In genomic region chr11:5181850-5182404, GRCm38 (mm10) we compare ENCODE assay signal across 8 mouse cellular contexts. TPM values are rescaled to one million over a fixed set of nuclear protein-coding genes. Genes with fewer than 3 reads are reported as not detected.
DNase-seq lines count a peak whose midpoint lies in the region; ATAC-seq and TF ChIP-seq lines count a peak whose summit lies in the region.

No protein-coding gene starts in this region.

- WGBS in heart, embryonic 16.5 days = 19% methylated on average over 13 of the region's 13 CpGs
- 16% methylated on average over 13 of the region's 13 CpGs for WGBS in large intestine, adult 2 months
- WGBS in lung, embryonic 14.5 days = 12% methylated on average over 13 of the region's 13 CpGs

- no peaks in the 10 kb centered on the region for H3K9me3 ChIP-seq in E14TG2a.4 (ENCODE audit: low read length)
- H3K9me3 ChIP-seq in heart, embryonic 16.5 days (replicated peaks; ENCODE audit: control insufficient read depth, low read length) = no peaks in the 10 kb centered on the region
- no peaks in the 10 kb centered on the region for H3K9me3 ChIP-seq in lung, embryonic 14.5 days (ENCODE audit: low read depth, low read length)

- no peak overlapping the region for H3K4me2 ChIP-seq in heart, embryonic 16.5 days (ENCODE audit: low read depth, low read length)
- H3K4me2 ChIP-seq in lung, embryonic 14.5 days = no peak overlapping the region

- ATAC-seq in heart, embryonic 16.5 days (replicated peaks; ENCODE audit: extremely low read depth, insufficient read depth, low FRiP score) = no peak
- ATAC-seq in lung, embryonic 14.5 days (ENCODE audit: insufficient read depth) = no peak

- H3K36me3 ChIP-seq in E14TG2a.4 (ENCODE audit: insufficient read depth, low read length) = no peaks in the 10 kb centered on the region
- no peaks in the 10 kb centered on the region for H3K36me3 ChIP-seq in heart, embryonic 16.5 days (ENCODE audit: control insufficient read depth, insufficient read depth)
- H3K36me3 ChIP-seq in lung, embryonic 14.5 days (ENCODE audit: insufficient read depth) = no peaks in the 10 kb centered on the region

- no peak overlapping the region; the same call in 1 of the 2 replicates for H3K9ac ChIP-seq in heart, embryonic 16.5 days (ENCODE audit: low read length)
- H3K9ac ChIP-seq in lung, embryonic 14.5 days = no peak overlapping the region

- H3K27me3 ChIP-seq in E14TG2a.4 (ENCODE audit: insufficient read depth, low read length) = no peaks in the 10 kb centered on the region
- H3K27me3 ChIP-seq in heart, embryonic 16.5 days (ENCODE audit: control insufficient read depth, insufficient read depth, low read length) = no peaks in the 10 kb centered on the region
- H3K27me3 ChIP-seq in lung, embryonic 14.5 days (ENCODE audit: insufficient read depth, low read length) = no peaks in the 10 kb centered on the region

- no peak overlapping the region for H3K4me3 ChIP-seq in E14TG2a.4 (replicated peaks; ENCODE audit: low read length)
- no peak overlapping the region for H3K4me3 ChIP-seq in heart, embryonic 16.5 days (ENCODE audit: low read length)
- H3K4me3 ChIP-seq in lung, embryonic 14.5 days (ENCODE audit: low read depth, low read length) = no peak overlapping the region

- peak; percentile 93 for DNase-seq in adrenal gland, postnatal 10 days
- DNase-seq in embryo, embryonic 9.5 days (ENCODE audit: extremely low spot score) = peak; percentile 85
- DNase-seq in large intestine, adult 2 months (ENCODE audit: low read depth, low spot score) = peak; percentile 57
- peak; percentile 89 for DNase-seq in lung, embryonic 14.5 days
- peak; percentile 70 for DNase-seq in right cerebral cortex, adult 18-20 months
- peak; percentile 87 for DNase-seq in urinary bladder, adult 2 months (ENCODE audit: low spot score)

- H3K27ac ChIP-seq in heart, embryonic 16.5 days (ENCODE audit: low read length) = peak overlapping the region; percentile 54
- H3K27ac ChIP-seq in lung, embryonic 14.5 days (ENCODE audit: low read depth) = peak overlapping the region; percentile 70; the same call in 1 of the 2 replicates

- TF ChIP-seq CTCF in E14TG2a.4 (conservative IDR thresholded peaks at IDR 0.05; ENCODE audit: low read length) = peak; percentile 93
- TF ChIP-seq CTCF in lung, embryonic 14.5 days (IDR thresholded peaks at IDR 0.05; ENCODE audit: low read depth) = peak; percentile 100

- H3K4me1 ChIP-seq in E14TG2a.4 (replicated peaks; ENCODE audit: low read depth, low read length) = peaks cover 34% of the 10 kb centered on the region
- H3K4me1 ChIP-seq in heart, embryonic 16.5 days (ENCODE audit: control insufficient read depth, insufficient read depth, low read length) = peaks cover 9% of the 10 kb centered on the region
- H3K4me1 ChIP-seq in lung, embryonic 14.5 days (ENCODE audit: insufficient read depth) = peaks cover 4% of the 10 kb centered on the region; the same call in 1 of the 2 replicates

RNA-seq across cellular contexts. Expression of gene Emid1, which starts 29.9 kb away (rescaled TPM):
- total RNA-seq in adrenal gland, postnatal 10 days (2021) = 1 to 10 TPM; 8.7 to 9.4 TPM
- polyA plus RNA-seq in heart, embryonic 16.5 days (2015; fragmentation: Nextera tagmentation; extraction: Ambion mirVana) = 8.0 and 10.6 TPM in 2 replicates
- polyA plus RNA-seq in large intestine, adult 2 months (2012; rRNA removed) = 14.9 and 18.0 TPM in 2 replicates
- 50.7 and 52.1 TPM in 2 replicates for polyA plus RNA-seq in lung, embryonic 14.5 days (2014; fragmentation: Nextera tagmentation; extraction: Ambion mirVana)
- 68.2 and 97.0 TPM in 2 replicates for polyA plus RNA-seq in urinary bladder, adult 2 months (2012; rRNA removed)
